In the genomic region with DNA sequence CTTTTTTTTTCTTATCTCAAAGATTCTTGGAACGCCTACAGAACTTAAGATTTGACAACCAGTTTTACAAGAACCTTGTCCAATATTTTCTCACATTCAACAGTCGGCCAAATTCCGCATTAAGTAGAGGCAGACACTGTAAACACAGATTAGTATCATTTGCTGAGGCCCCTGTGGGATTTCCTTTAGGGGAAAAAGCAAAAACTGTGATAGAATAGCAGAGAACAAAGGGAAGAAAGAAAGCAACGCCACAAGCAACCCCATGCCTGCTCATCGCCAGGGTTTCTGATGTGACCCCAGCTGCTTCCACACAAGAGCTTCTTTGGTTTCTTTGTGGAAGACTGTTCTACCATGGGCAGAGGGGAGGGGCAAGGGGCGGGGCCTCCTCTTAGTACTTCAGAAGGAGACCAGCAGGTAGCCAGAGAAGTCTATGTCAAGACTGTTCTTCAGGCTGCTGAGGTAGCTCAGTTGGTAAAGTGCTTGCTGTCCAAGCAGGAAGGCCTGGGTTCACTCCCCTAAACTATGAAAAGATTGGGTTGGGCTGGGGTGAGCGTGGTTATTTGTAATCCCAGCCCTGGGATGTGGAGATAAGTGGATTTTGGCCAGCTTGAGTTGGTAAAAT, we compare ENCODE assay signal across 11 mouse cellular contexts. TPM values are rescaled to one million over a fixed set of nuclear protein-coding genes. Genes with fewer than 3 reads are reported as not detected.
DNase-seq lines count a peak whose midpoint lies in the region; ATAC-seq and TF ChIP-seq lines count a peak whose summit lies in the region.
"Had no signal": no experiment of that assay in that cellular context is flagged by ENCODE, and none has a peak within 500 bp of the region (broad histone marks: within the 10 kb centered on the region; RNA-seq: fewer than 3 reads in every experiment).

No protein-coding gene starts in this region.

- DNase-seq in midbrain, embryonic 10.5 days (ENCODE audit: low spot score): peak; percentile 67
- DNase-seq in brain, embryonic 14.5 days (ENCODE audit: low read depth): peak; percentile 62
- peak; percentile 64 for DNase-seq in forebrain, embryonic 10.5 days (ENCODE audit: extremely low spot score, low spot score)
- no peak for DNase-seq in cerebellum, postnatal 10 days
- DNase-seq in liver: no peak
- DNase-seq in urinary bladder, postnatal 25 days (ENCODE audit: low spot score): no peak
- DNase-seq: kidney, postnatal 14 days had no signal

- no peak for TF ChIP-seq POLR2A in brain, embryonic 14.5 days (IDR thresholded peaks at IDR 0.05; ENCODE audit: borderline replicate concordance, extremely low read depth, insufficient read depth, insufficient read length, poor library complexity, severe bottlenecking)

- no peak overlapping the region for H3K9ac ChIP-seq in midbrain, embryonic 16.5 days (ENCODE audit: low read depth, low read length)
- H3K9ac ChIP-seq: heart, embryonic 12.5 days had no signal

- no peak for ATAC-seq in midbrain, embryonic 16.5 days
- ATAC-seq in megakaryocyte progenitor cell, adult 5-6 weeks (replicated peaks; ENCODE audit: poor library complexity): 0 out of 2 replicates have a peak, but pooled peaks have one; percentile 13

- H3K27ac ChIP-seq in midbrain, embryonic 10.5 days (replicated peaks): peak overlapping the region; percentile 72
- H3K27ac ChIP-seq in midbrain, embryonic 16.5 days (ENCODE audit: low read length): no peak overlapping the region
- peak overlapping the region; percentile 5; the same call in 1 of the 2 replicates for H3K27ac ChIP-seq in forebrain, embryonic 10.5 days

- TF ChIP-seq CTCF in brain, embryonic 14.5 days (IDR thresholded peaks at IDR 0.05; ENCODE audit: borderline replicate concordance, extremely low read depth, insufficient read depth, insufficient read length): no peak

- no peaks in the 10 kb centered on the region for H3K9me3 ChIP-seq in midbrain, embryonic 10.5 days (replicated peaks)
- no peaks in the 10 kb centered on the region for H3K9me3 ChIP-seq in midbrain, embryonic 16.5 days (replicated peaks; ENCODE audit: control insufficient read depth, low read length, poor library complexity, severe bottlenecking)
- no peaks in the 10 kb centered on the region for H3K9me3 ChIP-seq in forebrain, embryonic 10.5 days
- H3K9me3 ChIP-seq: heart, embryonic 12.5 days had no signal

- no peaks in the 10 kb centered on the region for H3K36me3 ChIP-seq in midbrain, embryonic 10.5 days
- H3K36me3 ChIP-seq in midbrain, embryonic 16.5 days (ENCODE audit: control insufficient read depth, insufficient read depth, low read length): no peaks in the 10 kb centered on the region
- no peaks in the 10 kb centered on the region for H3K36me3 ChIP-seq in forebrain, embryonic 10.5 days (replicated peaks)
- H3K36me3 ChIP-seq: heart, embryonic 12.5 days had no signal

- no peak overlapping the region for H3K4me3 ChIP-seq in midbrain, embryonic 10.5 days
- no peak overlapping the region for H3K4me3 ChIP-seq in midbrain, embryonic 16.5 days (ENCODE audit: low read depth, low read length)
- H3K4me3 ChIP-seq in forebrain, embryonic 10.5 days: no peak overlapping the region
- H3K4me3 ChIP-seq: heart, embryonic 12.5 days had no signal

- H3K4me2 ChIP-seq in midbrain, embryonic 16.5 days (ENCODE audit: low read length): no peak overlapping the region
- H3K4me2 ChIP-seq: heart, embryonic 12.5 days; liver, embryonic 11.5 days had no signal

- peaks cover 6% of the 10 kb centered on the region; the same call in 1 of the 2 replicates for H3K27me3 ChIP-seq in midbrain, embryonic 10.5 days (ENCODE audit: low read depth, poor library complexity, severe bottlenecking)
- no peaks in the 10 kb centered on the region for H3K27me3 ChIP-seq in midbrain, embryonic 16.5 days (ENCODE audit: control insufficient read depth, insufficient read depth, low read depth, low read length)
- peaks cover 60% of the 10 kb centered on the region for H3K27me3 ChIP-seq in forebrain, embryonic 10.5 days (ENCODE audit: poor library complexity, severe bottlenecking)
- H3K27me3 ChIP-seq: heart, embryonic 12.5 days had no signal

- peaks cover 22% of the 10 kb centered on the region for H3K4me1 ChIP-seq in midbrain, embryonic 10.5 days
- H3K4me1 ChIP-seq in midbrain, embryonic 16.5 days (ENCODE audit: control insufficient read depth, insufficient read depth, low read length): 0 out of 2 replicates have a peak, but pooled peaks cover 3% of the 10 kb centered on the region
- H3K4me1 ChIP-seq in forebrain, embryonic 10.5 days: peaks cover 24% of the 10 kb centered on the region
- H3K4me1 ChIP-seq: heart, embryonic 12.5 days had no signal

- WGBS in midbrain, embryonic 10.5 days: 17% methylated on average over 7 of the region's 7 CpGs
- WGBS in midbrain, embryonic 16.5 days: 19% methylated on average over 7 of the region's 7 CpGs
- WGBS in forebrain, embryonic 10.5 days: 13% methylated on average over 7 of the region's 7 CpGs

RNA-seq across cellular contexts. Expression of a gene that starts 39.7 kb away (rescaled TPM):
- polyA plus RNA-seq in midbrain, embryonic 10.5 days (2016; fragmentation: Nextera tagmentation; extraction: Ambion mirVana): 0.99 and 1.4 TPM in 2 replicates
- polyA plus RNA-seq in midbrain, embryonic 16.5 days (2015; fragmentation: Nextera tagmentation; extraction: Ambion mirVana): 1.5 and 7.2 TPM in 2 replicates
- 0.31 and 0.33 TPM in 2 replicates for polyA plus RNA-seq in brain, embryonic 14.5 days (2012; rRNA removed)
- 1.6 and 3.1 TPM in 2 replicates for polyA plus RNA-seq in forebrain, embryonic 10.5 days (2016; fragmentation: Nextera tagmentation; extraction: Ambion mirVana)
- 0.10 TPM in 1 of 2 replicates, not detected in the other for total RNA-seq in megakaryocyte progenitor cell, adult 5-6 weeks (2015)
- total RNA-seq in megakaryocyte progenitor cell, adult 5-6 weeks (2017): 0.14 TPM in 1 of 2 replicates, not detected in the other

Comparison
In these comparisons a context has a peak if more than half of its experiments do, and no peak if none do; other contexts are left out.
1. DNase-seq: peak in midbrain, embryonic 10.5 days (single experiment), brain, embryonic 14.5 days (single experiment) and forebrain, embryonic 10.5 days (single experiment); none in cerebellum, postnatal 10 days (0 of 2), liver (single experiment) and urinary bladder, postnatal 25 days (single experiment).